Mouse (Mus musculus) urinary bladder, postnatal 4 days (tissue): ENCODE measurements around the gene Gm20388.

Experiments
- DNase-seq, 2 experiments: peaks; one replicate each; pipeline ENCODE4 v3.0.0; 2021 to 2022; ENCODE audit warnings: low spot score in 2 of 2

Gene Gm20388

DNA sequence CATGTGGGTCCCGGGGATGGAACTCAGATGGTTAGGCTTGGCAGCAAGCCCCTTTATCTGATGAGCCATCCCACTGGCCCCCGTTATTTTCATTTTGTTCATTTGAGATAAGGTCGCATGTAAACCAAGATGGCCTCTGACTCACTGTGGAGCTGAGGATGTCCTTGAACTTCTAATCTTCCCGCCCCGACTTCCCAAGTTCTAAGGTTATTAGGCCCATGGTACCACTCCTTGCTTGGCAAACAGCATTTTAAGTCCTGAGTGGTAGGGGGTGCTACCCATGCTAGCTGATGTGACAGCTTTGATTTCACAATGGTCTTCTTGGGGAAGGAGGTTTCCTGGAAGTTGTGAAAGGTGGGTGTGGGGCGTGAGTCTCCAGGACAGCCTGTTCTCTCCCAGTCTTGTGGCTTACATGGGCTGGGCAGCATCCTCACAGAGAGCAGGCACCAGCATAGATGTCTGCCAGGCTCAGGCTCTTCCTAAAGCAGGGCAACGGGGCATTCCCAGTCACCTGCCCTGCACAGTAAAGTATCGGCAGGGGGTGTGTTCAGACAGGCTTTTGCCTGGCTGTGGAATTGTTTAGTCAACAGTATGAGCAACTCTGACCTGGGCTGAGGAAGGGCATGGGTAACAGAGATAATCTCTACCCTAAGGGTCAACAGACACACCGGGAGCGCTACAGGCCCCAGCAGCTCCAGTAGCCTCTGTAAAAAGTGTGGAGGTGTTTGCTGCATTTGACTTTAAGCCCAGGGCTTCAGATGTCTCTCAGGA is 132.1 kb downstream of the Gm20388 start:
- DNase-seq = no peak

DNA sequence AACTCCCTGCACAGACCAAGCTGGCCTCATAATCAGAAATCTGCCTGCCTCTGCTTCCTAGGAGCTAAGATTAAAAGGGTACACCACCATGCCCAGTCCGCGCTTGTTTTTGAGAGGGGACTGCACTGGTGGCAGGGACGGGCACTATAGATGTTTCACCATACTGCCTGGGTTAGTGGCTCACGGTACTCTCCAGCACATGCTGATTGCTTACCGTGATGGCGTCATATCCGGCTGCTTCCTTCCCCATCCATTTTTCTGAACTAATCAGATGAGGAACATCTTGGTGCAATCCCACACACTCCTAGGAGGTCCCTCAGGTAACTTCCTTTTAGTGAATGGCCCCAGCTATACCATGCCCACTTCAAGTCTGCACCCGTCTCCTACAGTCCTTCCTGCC is 134.3 kb downstream of the Gm20388 start:
- no peak for DNase-seq

DNA sequence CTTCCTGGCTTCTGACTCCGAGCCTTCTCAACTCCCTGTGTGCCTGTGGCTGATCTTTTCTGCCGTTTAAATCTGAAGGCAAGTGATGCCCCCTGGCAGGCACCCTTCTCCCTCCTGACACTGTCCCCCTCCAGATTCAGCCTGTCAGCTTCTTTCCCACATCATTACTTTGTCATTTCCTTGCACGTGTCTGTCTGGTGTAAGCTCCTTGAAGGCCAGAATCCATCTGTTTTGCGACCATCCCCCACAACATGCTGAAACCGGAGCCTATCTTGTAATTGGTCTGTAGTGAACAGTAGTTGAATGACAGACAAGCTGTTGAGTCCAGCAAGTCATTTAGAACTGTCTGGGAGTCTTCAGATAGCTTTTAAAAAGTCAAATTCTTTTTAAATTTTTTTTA is 134.8 kb downstream of the Gm20388 start:
- DNase-seq = no peak

DNA sequence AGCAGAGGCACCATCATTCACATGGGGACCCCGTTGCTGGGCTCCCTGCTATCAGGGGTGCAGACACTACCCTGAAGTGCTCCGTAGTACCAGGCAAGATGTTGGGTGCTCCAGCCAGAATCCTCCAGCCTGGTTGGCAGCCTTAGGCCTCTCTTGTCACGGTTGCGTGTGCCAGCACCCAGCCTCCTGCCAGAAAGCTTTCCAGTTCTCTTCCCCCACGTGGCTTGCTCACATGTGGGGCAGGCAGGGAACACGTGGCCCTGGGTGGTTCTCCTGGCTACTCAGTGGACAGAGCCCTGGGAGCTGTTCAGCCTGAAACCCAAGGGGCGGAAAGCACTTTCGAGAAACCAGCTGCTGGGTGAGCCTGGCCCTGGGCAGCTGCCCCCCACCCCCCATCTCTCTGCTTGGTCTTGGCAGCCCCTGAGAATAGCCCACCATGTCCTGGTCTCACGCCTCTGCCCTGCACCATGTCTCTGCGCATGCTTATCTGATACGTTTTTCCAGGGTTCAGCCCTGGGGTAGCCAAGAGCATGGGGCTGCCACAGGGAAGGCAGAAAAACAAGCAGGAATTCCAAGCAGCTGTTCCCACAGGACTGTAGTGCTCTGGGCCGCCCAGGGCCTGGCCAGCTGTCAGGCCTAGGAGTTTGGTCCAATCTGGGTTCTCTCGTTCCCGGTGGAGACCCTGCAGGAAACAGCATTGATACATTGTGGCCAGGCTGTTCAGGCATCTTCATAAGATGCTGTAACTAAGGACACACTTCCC is 135.8 kb downstream of the Gm20388 start:
- DNase-seq = peak; percentile 71 to 81

- DNase-seq = no peak
Observed at GRCm38 (mm10) chr8:120049949-120050348, 139.3 kb downstream of the Gm20388 start.

DNA sequence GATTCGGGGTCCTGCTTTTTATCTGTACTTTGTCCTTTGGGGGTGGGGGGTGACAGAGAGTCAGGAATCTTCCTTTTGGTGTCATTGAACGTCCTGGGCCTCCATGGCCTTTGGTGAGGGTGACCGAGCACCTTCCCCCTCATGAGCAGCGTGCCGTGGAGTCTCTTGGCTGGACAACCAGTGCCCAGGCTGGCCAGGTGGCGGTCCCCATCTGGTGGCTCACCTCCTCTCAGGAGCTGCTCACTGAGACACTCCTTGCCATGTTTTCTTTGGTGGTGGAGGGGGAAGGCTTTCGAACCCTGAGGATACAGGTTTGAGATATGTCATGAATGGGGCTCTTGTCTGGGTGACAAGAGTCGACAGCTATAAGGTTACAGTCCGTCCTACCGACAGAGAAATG is 139.7 kb downstream of the Gm20388 start:
- no peak for DNase-seq

DNA sequence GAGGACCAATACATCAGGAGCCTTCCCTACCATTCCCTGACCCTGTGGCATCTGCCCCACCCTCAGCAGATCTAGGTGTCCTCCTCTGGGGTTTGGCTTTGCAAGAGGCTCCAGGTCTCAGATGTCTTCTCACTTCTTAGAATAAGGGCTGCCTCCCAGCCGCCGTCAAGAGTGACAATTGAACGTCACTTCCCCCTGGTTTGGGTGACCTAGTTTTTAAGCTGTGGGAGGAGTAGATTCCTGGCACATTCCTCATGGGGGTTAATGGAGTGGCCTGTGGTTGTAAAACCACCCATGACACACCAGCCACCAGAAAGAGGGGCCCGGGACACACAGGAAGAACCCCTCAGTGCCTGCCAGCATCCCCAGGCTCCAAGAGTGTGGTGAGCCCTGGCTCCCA is 140.4 kb downstream of the Gm20388 start:
- no peak for DNase-seq

DNA sequence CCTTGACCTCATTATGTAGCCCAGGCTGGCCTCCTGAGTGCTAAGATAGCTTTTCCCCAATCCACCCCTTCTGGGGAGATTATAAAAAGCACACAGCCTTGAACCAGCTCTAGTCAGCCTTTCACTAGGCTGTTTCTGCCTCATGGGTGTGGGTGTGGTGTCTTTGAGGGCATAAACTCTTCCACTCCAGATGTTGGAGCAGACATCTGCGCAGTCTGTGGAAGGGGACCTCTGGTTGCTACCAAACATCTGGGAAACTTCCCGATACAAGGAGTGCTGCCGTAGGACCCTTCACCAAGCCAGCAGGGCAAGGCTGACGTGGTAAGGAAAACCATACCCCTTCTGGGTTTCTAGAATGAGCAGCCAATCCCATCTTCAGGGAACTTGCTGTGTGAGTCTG is 141.3 kb downstream of the Gm20388 start:
- DNase-seq = no peak

DNA sequence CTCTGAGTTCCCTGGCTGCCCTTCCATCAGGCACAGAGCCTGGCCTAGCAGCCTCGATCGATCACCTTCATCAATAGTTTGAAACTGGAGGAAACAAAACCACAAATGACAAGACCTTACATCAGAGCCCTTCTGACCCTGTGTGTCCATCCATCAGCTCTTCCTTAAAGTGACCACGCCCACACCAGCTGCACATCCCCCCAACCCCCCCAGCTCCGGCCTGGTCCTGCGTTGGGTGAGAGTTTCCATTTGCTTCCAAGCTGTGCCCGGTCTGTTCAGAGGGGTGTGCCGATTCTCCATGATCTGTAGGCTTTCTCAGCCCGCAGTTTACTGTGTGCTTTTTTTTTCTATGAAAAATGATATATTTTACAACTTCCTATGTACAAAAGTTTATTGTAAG is 141.7 kb downstream of the Gm20388 start:
- DNase-seq = no peak

DNA sequence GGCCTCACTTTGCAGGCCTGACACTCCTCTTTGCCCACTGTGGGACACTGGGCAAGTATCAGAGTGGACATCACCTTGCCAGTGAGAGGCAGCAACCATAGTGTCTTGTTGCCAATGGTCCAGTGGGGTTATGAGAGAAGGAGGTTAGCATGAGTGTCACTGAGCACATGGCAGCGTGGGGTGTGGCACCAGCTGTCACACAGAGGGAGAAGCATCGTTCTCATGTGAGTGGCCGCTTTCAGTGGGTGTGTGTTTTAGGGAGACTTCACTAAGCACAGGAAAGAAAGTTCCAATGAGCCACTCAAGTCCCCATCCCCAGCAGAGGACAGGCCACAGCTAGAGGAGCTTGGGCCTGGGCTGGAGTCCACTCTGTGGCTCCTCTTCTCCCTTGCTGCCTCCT is 144.2 kb downstream of the Gm20388 start:
- no peak for DNase-seq

- no peak for DNase-seq
Observed at GRCm38 (mm10) chr8:120057078-120057477, 146.4 kb downstream of the Gm20388 start.

GRCm38 (mm10) chr8:120062742-120063141 is 152.1 kb downstream of the Gm20388 start:
- DNase-seq = no peak

GRCm38 (mm10) chr8:120063326-120063725 is 152.7 kb downstream of the Gm20388 start:
- no peak for DNase-seq

DNA sequence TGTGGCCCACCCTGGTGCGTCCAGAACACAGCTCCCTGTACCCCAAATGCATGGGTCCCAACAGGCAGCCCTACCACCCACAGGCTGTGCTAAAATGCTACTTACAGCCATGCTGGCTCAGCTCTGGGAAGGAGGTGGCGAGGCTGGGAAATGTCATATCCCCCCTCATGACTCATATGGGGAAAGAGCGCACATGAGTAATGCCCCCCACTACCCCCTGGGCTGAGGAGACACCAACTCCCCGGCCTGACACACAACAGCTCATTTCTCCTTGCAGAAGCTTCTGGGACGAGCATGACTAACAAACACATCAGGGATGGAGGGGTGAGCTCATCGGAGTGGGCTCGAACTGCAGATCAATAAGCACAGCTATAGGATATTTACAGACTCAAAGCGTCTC is 155.0 kb downstream of the Gm20388 start:
- no peak for DNase-seq

GRCm38 (mm10) chr8:120066226-120066625 is 155.6 kb downstream of the Gm20388 start:
- no peak for DNase-seq

GRCm38 (mm10) chr8:120067936-120068668 is 157.5 kb downstream of the Gm20388 start:
- DNase-seq = no peak

GRCm38 (mm10) chr8:120071684-120072083 is 161.0 kb downstream of the Gm20388 start:
- peak; percentile 77 to 83 for DNase-seq

- no peak for DNase-seq
Observed at GRCm38 (mm10) chr8:120072259-120072658, 161.6 kb downstream of the Gm20388 start.

DNA sequence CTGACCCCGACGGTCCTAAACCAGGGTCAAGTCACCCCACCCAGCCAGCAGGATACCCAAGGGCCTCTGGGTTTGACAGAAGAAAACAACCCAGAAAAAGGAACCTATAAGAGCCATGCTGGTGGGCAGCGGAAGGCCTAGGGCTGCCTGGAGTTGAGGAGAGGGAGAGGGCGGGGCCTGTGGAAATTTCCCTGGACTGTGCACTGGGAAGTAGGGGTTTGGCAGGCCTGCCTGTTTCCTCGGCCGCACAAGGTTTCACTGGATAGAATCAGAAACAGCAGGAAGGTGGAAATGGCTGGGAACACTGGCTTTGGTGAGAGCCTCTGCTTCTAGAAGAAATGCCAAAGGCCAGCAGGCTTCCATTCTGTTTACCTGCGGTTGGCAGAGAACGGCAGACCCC is 162.2 kb downstream of the Gm20388 start:
- DNase-seq = no peak

DNA sequence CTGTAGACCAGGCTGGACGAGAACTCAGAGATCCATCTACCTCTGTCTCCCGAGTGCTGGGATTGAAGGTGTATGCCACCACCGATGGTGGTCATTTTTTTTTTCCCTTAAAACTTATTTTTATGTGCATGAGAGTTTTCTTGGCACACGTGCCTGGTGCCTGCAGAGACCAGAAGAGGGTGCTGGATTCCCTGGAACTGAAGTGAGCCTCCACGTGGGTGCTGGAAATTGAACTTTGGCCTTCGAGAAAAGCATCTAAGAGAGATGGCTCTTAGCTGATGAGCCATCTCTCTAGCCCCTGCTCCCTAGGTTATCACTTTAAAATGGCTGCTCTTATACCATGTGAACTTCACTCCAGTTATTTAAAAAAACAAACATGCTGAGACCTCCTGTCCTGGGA is 163.9 kb downstream of the Gm20388 start:
- DNase-seq = no peak

GRCm38 (mm10) chr8:120075347-120075746 is 164.7 kb downstream of the Gm20388 start:
- no peak for DNase-seq

- DNase-seq = peak; percentile 64 to 82
Observed at GRCm38 (mm10) chr8:120078080-120078479, 167.4 kb downstream of the Gm20388 start.

DNA sequence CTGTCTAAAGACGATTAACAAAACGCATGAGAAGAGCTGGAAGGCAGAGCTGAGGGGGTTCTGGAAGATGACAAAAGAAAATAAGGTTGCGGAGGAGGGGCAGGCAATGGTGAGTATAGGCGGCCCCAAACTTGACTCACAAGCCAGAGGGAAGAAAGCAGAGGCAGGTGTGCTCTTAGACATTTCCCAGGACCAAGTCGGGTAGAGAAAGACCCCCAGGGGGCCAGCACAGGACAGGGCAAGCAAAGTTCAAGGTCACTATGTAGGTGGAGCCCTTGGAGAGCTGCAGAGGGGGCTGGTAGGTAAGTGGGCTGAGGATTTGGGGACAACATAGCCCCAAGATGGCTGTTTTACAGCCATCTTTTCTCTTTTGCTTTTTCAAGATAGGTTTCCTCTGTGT is 168.7 kb downstream of the Gm20388 start:
- DNase-seq = no peak
